Mouse (Mus musculus) lung, adult 18-20 months (tissue): ENCODE data around the gene Arhgap21.

Source experiments
- DNase-seq, 2 experiments: peaks; one replicate each; pipeline ENCODE4 v3.0.0; 2022; ENCODE audit warnings: mixed read lengths in 2 of 2

Gene Arhgap21

DNA sequence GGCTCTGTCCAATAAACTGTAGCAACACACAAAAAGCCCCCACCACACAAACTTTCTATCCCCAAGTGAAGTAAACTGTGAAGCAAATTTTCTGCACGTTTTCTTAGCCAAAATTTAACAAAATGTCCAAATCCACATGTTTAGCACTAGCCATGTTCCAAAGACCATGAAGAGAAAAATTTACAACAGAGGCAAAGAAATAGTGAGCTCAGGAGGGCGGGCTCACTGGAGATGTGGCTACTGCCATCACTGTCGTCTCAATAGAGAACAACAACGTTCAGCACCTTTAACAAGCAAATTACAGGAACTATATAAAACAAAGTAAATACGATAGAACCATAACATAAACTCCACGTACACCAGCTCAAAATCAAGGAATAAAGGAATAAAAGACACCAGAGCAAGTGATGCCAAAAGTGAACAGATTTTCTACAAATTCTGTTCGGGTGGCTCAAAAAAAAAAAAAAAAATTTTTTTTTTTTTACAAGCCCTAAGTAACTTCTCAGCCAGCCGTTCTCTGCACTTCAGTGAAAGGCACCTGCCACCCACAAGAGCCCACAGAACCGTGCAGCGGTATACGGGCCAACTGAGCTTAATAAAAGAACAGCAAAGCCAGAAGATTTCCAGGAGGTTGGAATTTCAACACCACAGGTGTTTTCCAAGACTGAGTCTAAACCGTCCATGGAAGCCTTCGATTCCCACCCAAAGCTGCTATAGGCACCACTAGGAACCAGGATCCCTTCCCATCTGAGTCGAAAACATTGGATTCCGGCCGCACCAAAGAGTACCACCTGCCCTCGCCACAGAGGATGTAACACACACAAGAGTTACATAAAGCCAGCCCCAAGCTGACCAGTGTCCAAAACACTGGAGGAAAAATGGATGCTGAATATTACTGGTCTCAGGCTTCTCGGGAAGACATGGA, 2.2 kb downstream of the Arhgap21 start:
- DNase-seq: no peak

DNA sequence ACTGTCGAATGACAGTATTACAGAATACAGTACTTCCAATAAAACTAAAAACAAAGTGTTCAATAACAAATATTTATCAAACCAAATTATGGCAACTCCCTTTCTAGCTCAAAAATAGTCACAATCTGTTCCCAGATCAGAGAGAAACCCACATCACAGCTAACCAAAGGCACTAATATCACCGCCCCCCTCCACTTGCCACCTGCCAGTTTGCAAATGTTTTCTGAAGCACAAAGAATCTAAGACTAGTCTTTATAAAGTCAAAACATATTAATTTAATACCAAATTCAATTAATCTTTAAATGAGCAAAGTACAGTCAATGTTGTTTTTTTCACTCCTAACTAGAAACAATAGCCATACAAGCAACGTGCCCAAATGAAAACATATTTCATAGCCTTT, 3.3 kb downstream of the Arhgap21 start:
- DNase-seq: no peak

DNA sequence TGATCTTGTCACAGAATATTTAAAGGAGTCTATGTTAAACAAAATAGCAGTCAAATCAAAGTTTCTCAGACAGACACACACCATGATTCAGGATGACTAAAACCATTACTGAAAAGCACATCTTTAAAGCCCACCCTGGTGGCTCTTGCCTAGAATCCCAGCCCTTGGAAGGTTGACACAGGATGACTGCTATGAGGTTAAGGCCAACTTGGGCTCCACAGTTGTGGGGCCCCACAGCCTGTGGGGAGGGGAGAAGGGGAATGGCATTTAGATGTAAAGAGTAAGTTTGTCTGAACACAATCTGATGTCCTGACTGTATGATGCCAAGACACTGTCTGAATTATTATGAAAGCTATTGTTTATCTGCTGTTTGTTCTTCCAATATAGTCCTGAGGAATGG, 4.2 kb downstream of the Arhgap21 start:
- no peak for DNase-seq

DNA sequence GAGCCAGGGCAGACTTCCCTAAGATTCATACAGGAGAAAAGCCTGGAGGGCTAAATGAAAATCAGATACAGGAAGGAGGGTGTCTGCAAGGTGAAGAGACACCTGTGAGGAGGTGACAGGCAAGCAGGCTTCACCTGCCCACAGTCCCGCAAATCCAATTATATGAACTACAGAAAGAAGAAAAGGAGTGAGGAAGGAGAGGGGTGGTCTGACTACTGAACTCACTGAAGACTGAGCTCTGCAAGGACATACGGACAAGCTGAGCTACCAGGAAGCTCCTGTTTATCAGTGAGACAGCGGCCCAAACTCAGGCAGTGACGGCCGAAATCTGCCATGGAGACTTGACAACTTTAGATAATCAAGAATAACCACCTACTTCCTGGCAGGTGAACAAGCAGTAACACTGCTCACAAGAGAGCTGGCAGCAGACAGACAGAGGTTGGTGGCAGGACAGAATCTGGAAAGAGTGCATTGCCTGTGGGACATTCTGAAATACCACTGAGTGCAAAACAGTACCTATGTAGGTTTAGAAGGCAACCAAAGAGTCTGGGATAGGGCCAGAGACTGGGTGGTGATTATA, 5.4 kb downstream of the Arhgap21 start:
- no peak for DNase-seq

DNA sequence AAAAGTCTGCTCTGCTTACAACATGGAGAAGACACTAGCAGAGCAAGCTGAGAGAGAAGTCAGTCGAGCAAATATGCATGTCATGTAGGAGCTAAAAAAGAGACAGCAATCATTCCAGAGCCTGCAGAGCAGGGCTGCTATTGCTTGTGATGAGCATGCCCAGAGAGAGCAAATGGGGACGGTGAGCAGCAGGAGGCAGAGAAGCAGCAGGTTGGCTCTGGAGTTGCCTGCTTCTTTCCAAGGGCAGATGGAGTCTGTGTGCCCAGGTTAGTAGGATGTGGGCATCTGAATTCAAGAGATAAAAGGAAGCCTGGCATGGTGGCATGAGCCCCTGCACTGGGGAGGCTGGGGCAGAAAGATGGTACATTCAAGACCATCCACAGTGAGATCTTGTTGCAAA, 6.4 kb downstream of the Arhgap21 start:
- no peak for DNase-seq

DNA sequence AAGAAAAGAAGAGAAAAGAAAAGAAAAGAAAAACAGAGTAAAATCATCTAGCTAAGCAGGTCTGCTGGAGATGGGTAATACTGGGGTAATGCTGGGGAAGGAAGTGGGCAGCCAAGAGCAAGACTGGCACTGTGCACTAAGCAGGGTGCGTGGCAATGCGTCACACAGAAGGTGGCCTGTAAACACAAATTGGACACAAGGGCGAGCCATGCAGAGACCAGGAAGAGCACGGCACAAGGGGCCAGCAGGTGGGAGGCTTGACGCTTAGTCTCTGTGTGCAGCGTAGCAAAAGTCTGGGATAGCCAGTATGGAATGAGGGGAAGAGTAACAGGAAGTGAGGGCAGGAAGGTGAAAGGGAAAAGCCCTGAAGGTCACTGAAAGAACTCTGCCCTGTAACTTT, 6.9 kb downstream of the Arhgap21 start:
- no peak for DNase-seq

DNA sequence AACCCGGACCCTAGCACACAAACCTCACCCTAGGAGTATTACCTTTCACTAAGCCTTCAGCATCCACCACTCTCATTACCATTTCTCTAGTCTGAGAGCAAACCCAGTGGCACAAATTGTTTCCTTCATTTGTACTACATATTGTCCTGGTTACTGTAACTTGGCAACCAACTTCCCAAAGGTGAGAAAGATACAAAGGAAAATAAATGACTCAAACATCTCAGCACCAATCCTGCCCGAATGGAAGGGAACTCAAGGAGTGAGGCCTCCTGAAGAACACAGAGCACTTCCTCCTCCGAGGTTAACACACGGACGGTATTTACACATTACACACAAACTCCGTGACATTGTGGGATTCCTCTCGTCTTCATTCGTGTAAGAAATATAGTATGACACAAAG, 7.4 kb downstream of the Arhgap21 start:
- DNase-seq: peak in 1 of 2 experiments; percentile 27

DNA sequence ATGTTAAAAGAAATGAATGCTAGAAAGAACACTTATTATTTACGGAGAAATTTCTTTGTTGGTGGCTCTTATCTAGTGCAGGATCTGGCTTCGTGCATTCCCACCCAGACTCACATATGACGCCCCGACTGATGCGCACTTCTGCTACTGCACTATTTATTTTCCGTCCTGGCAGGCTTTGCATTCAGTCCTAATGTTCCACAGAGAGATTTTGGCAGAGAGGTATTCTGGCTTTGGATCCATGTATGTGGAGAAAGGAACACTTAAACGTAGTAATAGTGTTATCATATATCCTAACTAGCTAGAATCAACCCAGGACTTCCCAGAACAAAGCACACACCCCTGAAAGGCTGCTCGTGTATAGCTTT, 8.0 kb downstream of the Arhgap21 start:
- DNase-seq: no peak

DNA sequence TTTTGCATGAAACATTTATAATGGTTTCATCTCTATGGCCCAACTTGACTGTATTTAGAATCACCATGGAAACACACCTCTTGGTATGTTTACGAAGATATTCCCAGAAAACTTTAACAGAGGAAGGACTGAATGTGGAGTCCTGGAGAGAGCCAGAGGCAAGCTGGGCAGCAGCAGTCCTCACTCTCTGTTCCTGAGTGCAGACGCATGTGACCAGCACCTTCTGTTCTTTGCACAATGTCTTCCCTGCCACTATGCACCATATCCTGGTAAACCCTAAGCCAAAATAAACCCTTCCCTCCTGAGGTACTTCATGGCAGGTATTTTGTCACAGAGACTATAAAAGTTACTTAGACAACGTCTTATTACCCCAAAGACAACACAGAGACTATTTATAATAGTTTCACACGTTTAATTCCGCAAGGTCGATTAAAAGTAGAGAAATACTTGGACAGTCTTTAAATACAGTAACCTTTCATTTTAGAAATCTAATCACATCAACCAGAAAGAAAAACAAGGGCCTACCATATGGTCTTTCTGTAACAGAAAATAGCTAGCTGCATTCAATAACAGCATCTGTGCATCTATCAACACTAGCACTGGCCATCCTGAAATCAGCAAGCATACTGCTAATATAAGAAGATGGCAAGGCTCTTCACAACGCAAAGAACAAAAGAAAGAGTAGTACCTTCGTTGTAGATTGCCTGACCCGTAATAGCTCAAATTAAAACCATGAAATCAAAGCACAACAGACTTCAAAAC, 8.6 kb downstream of the Arhgap21 start:
- no peak for DNase-seq

DNA sequence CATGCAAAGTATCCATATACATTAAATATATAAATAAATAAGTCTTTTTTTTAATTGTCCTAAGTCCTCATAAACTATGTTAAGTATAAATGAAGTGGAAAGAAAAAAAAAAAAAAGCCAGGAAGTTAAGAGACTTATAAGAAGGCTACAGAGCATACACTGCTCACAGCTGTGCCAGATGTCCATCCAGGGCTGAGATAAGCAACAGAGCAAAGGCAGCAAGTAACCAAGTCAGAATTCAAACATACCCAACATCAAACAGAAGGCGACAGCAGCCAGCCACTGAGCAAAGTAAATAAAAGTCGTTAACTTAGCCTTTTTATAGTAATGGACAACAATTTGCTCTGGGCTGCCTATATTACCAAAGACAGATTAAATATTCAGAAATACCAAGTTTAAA, 9.6 kb downstream of the Arhgap21 start:
- DNase-seq: no peak

DNA sequence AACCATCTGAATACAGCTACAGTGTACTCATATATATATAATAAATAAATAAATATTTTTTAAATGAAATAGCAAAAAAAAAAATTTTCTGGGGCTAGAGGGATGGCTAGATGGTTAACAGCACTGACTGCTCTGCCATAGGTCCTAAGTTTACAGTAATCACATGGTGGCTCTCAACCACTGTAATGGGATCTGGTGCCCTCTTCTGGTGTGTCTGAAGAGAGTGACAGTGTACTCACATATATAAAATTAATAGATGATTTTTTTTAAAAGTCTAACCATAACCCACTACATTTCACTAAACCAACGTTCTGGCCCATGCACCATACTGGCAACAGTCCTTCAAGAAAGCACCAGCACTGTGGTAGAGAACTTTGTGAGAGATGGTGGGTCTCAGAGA, 10.7 kb downstream of the Arhgap21 start:
- DNase-seq: no peak

DNA sequence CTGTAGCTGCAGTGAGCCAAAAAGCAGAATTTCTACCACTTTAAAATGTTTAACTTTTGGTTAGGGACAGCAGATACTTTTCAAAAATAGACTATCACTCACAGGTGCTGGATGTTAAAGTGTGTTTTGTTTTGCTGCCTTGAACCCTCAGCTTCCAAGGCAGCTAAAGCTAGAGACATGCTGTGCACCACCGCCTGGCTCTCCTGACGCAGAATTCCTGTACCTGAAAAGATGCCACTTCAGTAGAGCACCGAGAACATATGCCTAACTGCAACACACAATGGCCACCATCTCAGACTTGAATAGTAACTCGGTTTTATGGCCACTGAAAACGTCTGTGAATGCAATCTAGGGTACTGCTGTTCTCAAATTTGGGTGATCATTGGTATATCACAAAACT, 12.0 kb downstream of the Arhgap21 start:
- DNase-seq: no peak

DNA sequence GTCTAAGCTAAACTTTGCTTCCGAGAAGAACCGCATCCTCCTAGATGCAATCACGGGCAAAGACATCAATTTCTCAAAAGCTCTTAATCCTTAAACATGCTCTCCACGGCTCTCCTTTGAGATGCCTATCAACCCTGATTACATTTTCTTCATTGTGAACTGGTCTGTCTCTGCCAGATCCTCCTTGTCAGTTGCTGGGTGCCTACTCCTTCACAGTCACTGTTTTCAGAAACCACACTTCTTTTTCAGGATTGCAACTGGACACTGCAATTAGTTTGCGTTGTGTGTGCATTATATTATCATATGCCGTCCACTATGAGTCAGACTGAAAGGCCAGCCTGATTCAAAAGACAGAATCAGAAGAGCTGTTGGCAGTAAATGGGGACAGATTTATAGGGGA, 12.7 kb downstream of the Arhgap21 start:
- no peak for DNase-seq

DNA sequence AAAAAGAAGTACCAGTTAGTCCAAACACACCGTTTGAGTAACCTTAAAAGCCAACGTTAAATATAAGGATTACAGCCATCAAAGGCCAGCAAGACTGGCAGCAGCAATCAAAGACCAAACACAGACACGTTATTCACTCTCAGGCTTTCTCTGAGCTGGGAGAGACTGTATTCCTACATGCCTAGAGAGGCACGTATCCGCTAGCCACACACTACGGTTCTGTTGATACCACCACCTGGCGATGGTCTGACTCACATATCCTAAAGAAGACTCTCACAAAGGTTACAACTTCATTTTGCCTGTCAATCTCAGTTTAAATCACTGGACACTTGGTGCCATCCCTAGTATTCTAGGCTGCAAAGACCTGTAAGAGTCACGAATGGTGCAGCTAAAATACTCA, 13.3 kb downstream of the Arhgap21 start:
- no peak for DNase-seq

DNA sequence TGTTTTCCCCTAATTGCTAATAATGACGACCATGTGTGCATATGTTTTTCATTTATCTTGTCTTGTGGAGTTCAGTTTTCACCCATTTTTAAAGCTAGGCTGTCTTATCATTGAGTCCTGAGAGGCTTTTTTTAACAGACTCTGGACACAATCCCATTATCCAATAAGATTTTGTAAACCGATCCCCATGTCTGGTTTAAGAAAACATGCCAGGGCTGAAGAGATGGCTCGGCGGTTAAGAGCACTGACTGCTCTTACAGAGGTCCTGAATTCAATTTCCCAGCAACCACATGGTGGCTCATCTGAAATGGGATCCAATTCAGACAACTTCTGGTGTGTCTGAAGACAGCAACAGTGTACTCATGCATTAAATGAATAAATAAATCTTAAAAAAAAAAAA, 16.0 kb downstream of the Arhgap21 start:
- DNase-seq: no peak

DNA sequence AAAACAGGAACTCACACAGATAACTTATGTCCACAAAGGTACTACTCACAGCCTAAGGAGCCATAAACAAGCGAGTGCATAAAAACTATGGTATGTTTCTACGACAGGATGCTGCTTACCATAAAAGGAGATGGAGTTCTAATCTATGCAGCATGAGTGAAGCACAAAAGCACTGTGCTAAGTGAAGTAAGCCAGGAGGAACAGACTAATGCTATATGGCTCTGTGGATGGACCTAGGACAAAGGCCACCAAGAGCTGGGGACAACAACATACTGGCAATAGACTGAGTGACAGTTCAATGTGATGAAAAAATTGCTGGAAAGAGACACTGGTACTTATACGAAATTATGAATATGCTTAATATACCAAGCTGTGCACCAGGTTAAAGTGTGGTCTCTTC, 19.5 kb downstream of the Arhgap21 start:
- DNase-seq: no peak

DNA sequence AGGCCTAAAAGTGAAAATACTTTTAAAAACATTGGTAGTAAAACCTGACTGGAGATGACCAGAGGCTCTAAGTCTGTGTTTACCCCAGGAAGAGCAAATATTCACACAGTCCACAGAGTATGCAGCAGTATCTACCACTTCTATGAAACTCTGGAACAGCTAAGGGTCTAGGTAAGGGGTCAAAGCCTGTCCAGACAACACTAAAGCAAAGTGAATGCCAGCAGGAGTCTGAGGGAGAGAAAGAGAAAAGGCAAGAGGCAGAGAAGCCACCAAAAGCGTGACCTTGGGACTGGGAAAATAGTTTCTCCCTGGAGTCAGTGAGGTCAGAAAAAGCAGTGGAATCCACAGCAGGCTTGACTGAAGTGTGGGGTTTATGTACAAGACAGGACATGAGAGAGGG, 21.6 kb downstream of the Arhgap21 start:
- DNase-seq: no peak

DNA sequence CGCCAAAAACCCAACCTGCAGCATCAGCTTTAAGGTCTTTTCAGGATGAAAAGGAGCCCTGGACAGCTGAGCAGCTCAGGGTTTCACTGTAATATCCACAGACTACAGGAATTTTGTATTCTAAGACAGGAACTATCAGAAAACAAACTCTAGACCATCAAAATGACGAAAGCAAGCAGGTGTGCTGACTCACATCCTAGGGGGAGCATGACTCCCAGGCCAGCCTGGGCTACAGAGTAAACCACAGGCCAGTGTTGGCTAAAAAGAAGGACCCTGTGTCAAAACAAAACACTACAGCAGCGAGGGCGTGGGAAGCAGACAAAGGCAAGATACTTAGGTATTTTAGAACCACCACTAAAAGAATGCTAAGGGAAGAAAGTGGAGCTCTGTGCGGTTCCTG, 23.1 kb downstream of the Arhgap21 start:
- no peak for DNase-seq

DNA sequence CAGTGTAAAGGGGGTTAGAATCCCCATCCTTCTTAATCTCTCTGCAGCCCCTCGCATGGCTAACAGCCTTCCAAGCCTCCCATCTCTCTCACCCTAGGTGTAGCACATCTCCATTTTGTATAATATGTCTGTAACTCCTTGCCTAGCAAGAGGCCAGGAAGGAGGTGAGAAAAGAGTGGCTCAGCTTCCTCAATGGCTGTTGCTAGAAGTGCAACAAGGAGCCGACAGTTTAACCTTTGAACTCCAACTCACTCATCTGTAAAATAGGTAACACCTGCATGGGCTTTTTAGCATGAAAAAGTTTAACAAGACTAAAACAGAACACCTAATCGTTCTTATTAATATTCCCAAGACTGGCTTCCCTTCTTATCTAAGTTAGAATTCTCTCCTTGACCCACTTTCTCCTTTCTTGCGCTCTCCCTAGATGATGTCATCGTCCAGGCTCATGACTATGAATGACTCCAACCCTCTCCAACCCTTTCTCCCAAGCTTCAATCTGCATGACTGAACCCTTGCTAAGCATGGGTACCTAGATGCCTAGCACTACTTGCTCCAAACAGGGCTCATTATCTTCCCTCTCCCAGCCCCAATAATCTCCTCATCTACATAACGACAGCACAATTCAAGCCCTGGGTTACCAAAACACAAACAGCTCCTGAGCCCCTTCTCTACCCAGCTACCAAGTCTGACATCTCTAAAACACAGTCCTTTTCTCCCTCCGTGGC, 24.8 kb downstream of the Arhgap21 start:
- no peak for DNase-seq

DNA sequence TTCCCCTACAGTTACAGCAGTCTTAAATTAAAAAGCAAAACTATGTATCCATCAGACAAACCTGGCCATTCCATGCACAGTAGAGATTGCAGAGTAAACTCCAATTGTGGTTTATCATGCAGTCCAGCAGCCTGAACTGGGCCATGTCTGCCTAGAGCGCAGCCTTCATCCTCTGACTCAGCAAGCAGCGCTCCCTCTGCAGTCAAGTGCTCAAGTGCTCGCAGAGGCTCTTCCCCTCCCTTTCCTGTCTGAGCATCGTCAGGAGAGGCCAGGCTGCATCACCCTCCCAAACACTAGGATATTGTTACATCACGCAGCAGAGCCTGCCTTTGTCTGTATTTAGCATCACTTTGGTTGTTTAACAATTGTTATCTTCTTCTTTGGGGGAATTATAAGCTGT, 25.5 kb downstream of the Arhgap21 start:
- peak; percentile 15 to 41 for DNase-seq

DNA sequence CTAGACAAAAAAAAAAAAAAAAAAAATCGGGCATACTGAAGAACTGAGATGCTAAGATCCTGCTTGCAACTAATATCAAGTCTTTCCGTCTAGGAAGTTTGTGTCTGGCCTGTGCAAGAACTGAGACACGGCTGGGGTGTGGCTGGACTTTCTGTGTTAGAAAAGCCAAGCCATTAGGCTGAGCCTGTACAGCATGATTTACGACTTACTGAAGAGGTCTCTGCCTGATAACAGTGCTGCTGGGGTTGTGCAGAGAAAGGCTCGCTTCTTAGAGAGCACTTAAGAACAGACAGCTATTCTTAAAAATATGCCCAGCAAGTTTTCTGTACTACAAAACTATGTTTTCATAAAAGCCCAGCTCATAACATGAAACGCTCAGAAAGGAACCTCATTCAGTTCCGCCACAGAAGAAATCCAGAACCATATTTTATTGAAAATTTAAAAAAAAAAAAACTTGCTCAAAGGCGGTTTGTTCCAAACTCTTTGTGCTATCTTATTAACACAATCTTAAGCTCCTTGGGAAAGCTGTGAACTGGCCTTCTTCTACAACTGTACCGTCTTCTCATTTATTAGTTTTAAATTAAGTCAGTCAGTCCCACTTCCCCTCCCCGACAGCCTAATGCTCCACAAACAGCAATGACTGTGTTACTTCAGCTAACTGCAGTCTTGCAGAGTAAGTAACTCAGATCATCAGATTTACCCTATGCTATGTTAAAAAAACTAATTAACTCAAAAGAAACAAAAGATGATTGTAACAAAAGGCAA, 26.1 kb downstream of the Arhgap21 start:
- DNase-seq: no peak

DNA sequence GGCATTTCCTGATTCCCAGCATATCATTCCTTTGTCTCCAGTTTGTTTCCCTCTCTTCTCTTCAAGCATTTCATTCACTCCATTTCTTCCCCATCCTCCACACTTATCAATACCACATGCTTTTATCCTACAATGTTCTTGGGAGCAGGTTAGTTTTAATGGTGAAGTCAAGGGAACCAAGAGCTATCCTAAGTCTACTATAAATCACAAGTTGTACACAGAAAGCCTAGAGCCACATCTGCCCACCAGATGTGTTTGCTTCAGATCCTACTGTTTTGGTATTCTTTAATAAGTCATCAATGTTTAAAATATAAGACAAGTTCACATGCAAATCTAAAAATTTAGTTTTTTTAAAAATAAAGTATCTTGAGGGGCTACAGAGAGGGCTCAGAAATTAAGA, 27.6 kb downstream of the Arhgap21 start:
- no peak for DNase-seq
